Mouse (Mus musculus): ENCODE measurements around the gene Slc38a4.

Slc38a4 gene

GRCm38 (mm10) chr15:97055794-97056193 is at the start of gene Slc38a4:
TSS of gene Slc38a4 (minus strand) at chr15:97055956.
- in situ Hi-C loops (cut with MboI, MseI), result no loop called here

GRCm38 (mm10) chr15:97104889-97105391 is 49.2 kb upstream of the Slc38a4 start:
- in situ Hi-C loops (cut with MboI, MseI), result no loop called here

GRCm38 (mm10) chr15:97104048-97104447 is 48.3 kb upstream of the Slc38a4 start:
- in situ Hi-C loops (cut with MboI, MseI), result no loop called here

- in situ Hi-C loops (cut with MboI, MseI), result no loop called here
Measured at GRCm38 (mm10) chr15:97102811-97103210, 47.1 kb upstream of the Slc38a4 start.

- in situ Hi-C loops (cut with MboI, MseI), result no loop called here
Measured at GRCm38 (mm10) chr15:97102181-97102580, 46.4 kb upstream of the Slc38a4 start.

GRCm38 (mm10) chr15:97099101-97099500 is 43.3 kb upstream of the Slc38a4 start:
- in situ Hi-C loops (cut with MboI, MseI), result no loop called here

- in situ Hi-C loops (cut with MboI, MseI), result no loop called here
Measured at GRCm38 (mm10) chr15:97097548-97097947, 41.8 kb upstream of the Slc38a4 start.

GRCm38 (mm10) chr15:97089526-97089925 is 33.8 kb upstream of the Slc38a4 start:
- in situ Hi-C loops (cut with MboI, MseI), result no loop called here

GRCm38 (mm10) chr15:97085833-97086232 is 30.1 kb upstream of the Slc38a4 start:
- in situ Hi-C loops (cut with MboI, MseI), result no loop called here

GRCm38 (mm10) chr15:97077665-97078064 is 21.9 kb upstream of the Slc38a4 start:
- in situ Hi-C loops (cut with MboI, MseI), result no loop called here

- in situ Hi-C loops (cut with MboI, MseI), result no loop called here
Measured at GRCm38 (mm10) chr15:97076092-97076491, 20.3 kb upstream of the Slc38a4 start.

GRCm38 (mm10) chr15:97075240-97075639 is 19.5 kb upstream of the Slc38a4 start:
- in situ Hi-C loops (cut with MboI, MseI), result no loop called here

GRCm38 (mm10) chr15:97072859-97073826 is 17.4 kb upstream of the Slc38a4 start:
- in situ Hi-C loops (cut with MboI, MseI), result no loop called here

- in situ Hi-C loops (cut with MboI, MseI), result no loop called here
Measured at GRCm38 (mm10) chr15:97067340-97068136, 11.8 kb upstream of the Slc38a4 start.

GRCm38 (mm10) chr15:97066937-97067336 is 11.2 kb upstream of the Slc38a4 start:
- in situ Hi-C loops (cut with MboI, MseI), result no loop called here

- in situ Hi-C loops (cut with MboI, MseI), result no loop called here
Measured at GRCm38 (mm10) chr15:97063211-97063610, 7.5 kb upstream of the Slc38a4 start.

- in situ Hi-C loops (cut with MboI, MseI), result no loop called here
Measured at GRCm38 (mm10) chr15:97060973-97061372, 5.2 kb upstream of the Slc38a4 start.

GRCm38 (mm10) chr15:97060571-97060970 is 4.8 kb upstream of the Slc38a4 start:
- in situ Hi-C loops (cut with MboI, MseI), result no loop called here

GRCm38 (mm10) chr15:97060102-97060501 is 4.3 kb upstream of the Slc38a4 start:
- in situ Hi-C loops (cut with MboI, MseI), result no loop called here

GRCm38 (mm10) chr15:97059071-97060041 is 3.6 kb upstream of the Slc38a4 start:
- in situ Hi-C loops (cut with MboI, MseI), result no loop called here

Data from regulatory T cell (primary cell).